Mouse (Mus musculus) lung, adult 2 months (tissue): Measurements from ENCODE around the gene Patj. TPM values are rescaled to one million over a fixed set of nuclear protein-coding genes. Genes with fewer than 3 reads are reported as not detected.

ENCODE experiments used
- DNase-seq: peaks from one replicate; pipeline ENCODE4 v3.0.0; 2022
- H3K4me1 ChIP-seq: fragments of 200-500 bp; 2 replicates; pipeline ENCODE4 v1.6.1; 2011; ENCODE audit warnings: low read length; ENCODE audit not compliant: control insufficient read depth, insufficient read depth
- H3K4me3 ChIP-seq: fragments of 200-500 bp; replicated peaks from 2 replicates; pipeline ENCODE3; 2011; ENCODE audit warnings: low read depth, mild to moderate bottlenecking, control low read depth, low read length; ENCODE audit errors: extremely low read depth
- CTCF ChIP-seq: fragments of 200-500 bp; IDR thresholded peaks from 2 replicates; pipeline ENCODE4 v1.5.1; 2011; ENCODE audit warnings: mild to moderate bottlenecking, low read length, control low read depth; ENCODE audit not compliant: insufficient read depth
- POLR2A ChIP-seq: fragments of 200-500 bp; IDR thresholded peaks from 2 replicates; pipeline ENCODE4 v1.6.1; 2011; ENCODE audit warnings: low read depth, mild to moderate bottlenecking, control low read depth, low read length, borderline replicate concordance; ENCODE audit errors: extremely low read depth
- WGBS: fragments of 180-500 bp; shearing (Covaris S2); methylation state at CpG from one replicate; pipeline ENCODE4 v1.1.7; 2018; 5-methylcytosine and 5-hydroxymethylcytosine counted together
- polyA plus RNA-seq: library from polyadenylated mRNA; depleted of rRNA; stranded (reverse); fragments of >200 nt; gene quantifications from 2 replicates; pipeline ENCODE4 v1.2.3, GENCODE M21; 2012

Patj gene
- polyA plus RNA-seq, 1 experiment = 17.4 TPM

DNA sequence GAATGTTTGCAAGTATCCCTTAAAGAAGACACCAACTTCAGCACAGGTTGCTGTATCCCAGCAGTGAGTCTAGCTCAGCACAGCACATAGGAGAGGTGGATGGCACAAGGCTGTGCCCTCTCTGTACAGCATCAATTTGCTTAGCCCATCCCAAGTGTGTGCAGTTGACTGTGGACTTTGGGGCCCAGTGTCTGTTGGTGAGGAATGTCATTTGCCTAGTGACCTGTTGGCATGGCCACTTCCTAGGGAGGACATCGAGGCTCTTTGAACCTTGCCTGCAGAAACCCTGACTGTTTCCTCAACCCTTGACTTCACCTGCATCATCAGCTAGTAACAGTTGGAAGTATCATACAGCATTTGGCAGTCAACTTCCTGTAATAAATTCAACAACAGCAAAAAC, 270.9 kb downstream of the Patj start:
- no peaks in the 10 kb centered on the region for H3K4me1 ChIP-seq
- WGBS = 44% methylated on average over 1 of the region's 1 CpGs
- no peak for TF ChIP-seq POLR2A
- no peak for TF ChIP-seq CTCF
- no peak overlapping the region for H3K4me3 ChIP-seq
- DNase-seq = no peak

DNA sequence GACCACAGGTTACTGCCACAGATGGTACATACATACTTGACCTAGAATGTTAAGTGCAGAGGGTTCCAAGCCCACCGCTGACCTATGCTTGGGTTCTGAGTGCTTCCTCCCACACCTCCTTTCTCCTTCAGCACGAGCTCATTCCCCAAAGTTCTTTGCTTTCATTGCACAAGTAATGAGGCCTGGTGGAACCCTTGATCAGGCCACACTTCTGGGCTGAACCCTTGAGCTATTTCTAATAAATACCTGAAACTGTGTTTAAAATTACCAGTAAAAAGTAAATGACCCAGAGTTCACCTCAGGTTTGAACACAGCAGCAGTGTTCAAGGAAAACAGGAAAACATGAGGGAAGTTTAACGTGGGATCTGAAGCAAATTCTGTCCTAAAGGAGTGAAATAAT, 271.4 kb downstream of the Patj start:
- TF ChIP-seq CTCF (no peak), POLR2A (no peak)
- Histone ChIP-seq H3K4me3 (no peak overlapping the region), H3K4me1 (no peaks in the 10 kb centered on the region)
- WGBS = 62% methylated on average over 3 of the region's 3 CpGs
- no peak for DNase-seq

DNA sequence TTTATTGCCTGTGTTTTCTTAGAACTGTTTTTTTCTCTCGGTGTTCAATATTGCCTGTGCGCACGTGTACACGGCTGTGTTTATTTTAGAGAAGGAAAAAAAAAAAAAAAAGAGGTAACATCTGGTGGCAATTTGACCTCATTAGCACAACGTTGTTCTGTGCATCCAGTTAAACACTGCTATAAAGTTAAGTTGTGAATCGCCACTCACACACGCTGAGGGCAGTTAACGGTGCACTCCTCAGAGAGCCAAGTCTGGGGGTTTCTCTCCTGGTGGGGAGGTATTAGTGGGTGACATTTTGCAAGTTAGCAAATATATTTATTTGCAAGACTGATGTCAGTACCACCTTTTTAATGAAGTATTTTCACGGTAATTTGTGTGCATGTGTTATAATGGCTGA, 281.9 kb downstream of the Patj start:
- no peak for TF ChIP-seq CTCF
- TF ChIP-seq POLR2A = no peak
- Histone ChIP-seq H3K4me1 (no peaks in the 10 kb centered on the region), H3K4me3 (no peak overlapping the region)
- no peak for DNase-seq
- 64% methylated on average over 9 of the region's 9 CpGs for whole genome bisulfite sequencing

DNA sequence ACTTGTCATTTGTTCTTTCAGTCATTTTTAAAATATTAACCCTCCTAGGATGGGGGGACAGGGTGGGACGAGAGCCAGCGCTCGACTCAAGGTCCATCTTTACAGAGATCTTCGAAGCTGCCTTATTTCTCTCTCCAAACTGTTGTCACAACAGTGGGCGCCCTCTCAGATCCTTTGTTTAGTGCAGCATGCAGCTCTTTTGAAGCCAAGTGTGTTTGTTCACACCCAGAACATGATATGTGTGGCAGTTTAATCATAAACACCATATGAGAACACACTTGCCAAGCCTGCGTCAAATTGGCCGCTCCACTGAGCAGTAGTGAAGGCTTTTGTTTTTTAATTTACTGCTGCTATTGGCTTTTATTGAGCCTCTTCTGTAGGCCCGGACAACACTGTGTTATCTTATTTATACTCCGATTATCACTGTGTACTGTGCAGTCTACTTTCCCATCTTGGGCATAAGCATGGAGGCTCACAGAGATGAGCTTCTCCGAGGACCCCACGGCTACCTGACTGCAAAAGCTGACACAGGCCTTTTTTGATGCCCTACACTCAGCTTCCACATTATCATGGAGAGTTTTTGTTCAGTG, 291.2 kb downstream of the Patj start:
- TF ChIP-seq CTCF (no peak), POLR2A (no peak)
- Histone ChIP-seq H3K4me1 (no peaks in the 10 kb centered on the region), H3K4me3 (no peak overlapping the region)
- WGBS = 92% methylated on average over 11 of the region's 11 CpGs
- DNase-seq = no peak

DNA sequence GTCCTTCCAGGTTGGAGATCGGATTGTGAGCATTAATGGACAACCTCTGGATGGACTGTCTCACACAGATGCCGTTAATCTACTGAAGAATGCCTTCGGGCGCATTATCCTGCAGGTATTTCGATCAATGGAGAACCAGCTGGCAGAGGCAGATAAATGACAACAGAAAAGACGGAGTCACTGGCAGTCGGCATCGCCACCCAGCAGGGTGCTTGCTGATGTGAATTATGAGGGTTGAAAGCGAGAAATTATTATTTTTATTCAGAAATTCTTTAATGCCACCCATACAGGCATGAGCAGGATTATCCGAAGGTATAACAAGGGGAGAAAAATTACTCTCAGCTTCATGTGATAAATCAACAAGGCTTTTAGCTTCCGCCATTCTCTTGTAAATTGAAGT, 292.5 kb downstream of the Patj start:
- H3K4me1 ChIP-seq = no peaks in the 10 kb centered on the region
- H3K4me3 ChIP-seq = no peak overlapping the region
- no peak for DNase-seq
- TF ChIP-seq CTCF = no peak
- TF ChIP-seq POLR2A = no peak
- 91% methylated on average over 11 of the region's 11 CpGs for WGBS

DNA sequence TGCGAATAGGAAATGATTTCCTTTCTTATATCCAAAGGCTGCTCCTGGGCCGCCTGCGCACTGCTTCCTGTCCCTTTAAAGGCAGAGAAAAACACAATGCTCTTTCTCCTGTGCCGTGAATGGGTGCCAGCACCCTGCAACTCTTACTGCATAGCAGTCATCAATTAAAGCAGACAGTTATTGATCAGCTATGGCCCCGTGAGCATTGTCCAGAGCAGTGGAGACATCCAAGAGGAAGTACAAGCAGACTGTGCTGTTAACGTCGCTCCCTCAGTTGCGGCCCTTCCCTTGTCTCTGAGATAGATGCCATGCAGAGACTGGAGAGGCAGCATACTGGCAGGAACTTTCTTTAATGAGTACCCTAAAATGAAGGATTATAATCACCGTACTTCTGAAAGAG, 292.9 kb downstream of the Patj start:
- no peak for DNase-seq
- TF ChIP-seq CTCF (no peak), POLR2A (no peak)
- Histone ChIP-seq H3K4me3 (no peak overlapping the region), H3K4me1 (no peaks in the 10 kb centered on the region)
- WGBS = 75% methylated on average over 9 of the region's 9 CpGs

DNA sequence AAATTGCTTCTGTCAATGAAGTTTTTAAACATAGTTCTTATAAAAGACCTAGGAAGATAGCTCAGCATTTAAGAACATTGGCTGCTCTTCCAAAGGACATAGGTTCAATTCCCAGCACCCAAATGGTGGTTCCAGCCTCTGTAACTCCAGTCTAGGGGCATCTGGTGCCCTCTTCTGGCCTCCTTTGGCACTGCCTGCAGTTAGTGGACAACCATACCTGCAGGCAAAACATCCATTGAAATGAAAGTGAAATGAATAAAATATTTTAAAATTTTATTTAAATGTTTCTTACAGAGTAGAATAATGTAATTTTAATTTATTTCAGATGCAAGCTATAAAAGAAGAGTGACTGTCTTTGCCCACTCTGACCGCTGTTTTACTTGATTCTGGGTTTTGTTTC, 294.4 kb downstream of the Patj start:
- DNase-seq = no peak
- Histone ChIP-seq H3K4me1 (no peaks in the 10 kb centered on the region), H3K4me3 (no peak overlapping the region)
- 100% methylated on average over 1 of the region's 1 CpGs for WGBS
- TF ChIP-seq CTCF (no peak), POLR2A (no peak)

DNA sequence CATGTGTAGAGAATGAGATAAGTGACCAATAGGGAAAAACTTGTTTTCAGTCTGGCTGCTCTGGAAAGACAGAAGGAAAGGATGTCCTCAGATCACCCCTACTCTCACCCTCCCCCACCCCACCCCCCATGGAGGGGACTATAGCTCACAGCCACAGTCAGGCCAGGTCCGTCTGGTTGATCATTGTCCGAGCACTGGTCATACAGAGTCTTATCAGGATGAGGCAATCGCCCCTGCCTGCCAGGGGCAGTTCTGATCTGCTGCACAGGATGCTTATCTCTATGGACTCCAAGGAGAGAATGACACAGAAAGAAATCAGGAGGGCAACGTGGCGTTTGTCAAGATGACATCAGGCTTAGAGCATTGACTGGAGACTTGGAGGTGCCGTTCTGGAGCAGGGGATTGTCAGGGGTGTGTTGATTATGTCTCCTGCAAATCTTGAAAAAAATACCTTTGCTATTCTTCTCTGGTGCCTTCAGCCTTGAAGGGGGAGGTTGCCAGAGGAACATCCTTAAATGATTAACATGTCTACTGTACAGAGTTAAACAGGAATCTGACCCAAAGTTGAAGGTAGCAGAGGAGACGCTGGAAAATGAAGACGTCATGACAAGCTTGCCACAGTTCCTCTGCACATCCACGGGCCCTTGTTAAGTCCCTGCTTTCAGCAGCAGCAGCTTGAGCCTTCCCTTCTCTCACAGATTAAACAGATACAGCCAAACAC, 298.0 kb downstream of the Patj start:
- H3K4me3 ChIP-seq = no peak overlapping the region
- H3K4me1 ChIP-seq = no peaks in the 10 kb centered on the region
- DNase-seq = no peak
- 43% methylated on average over 9 of the region's 9 CpGs for WGBS
- TF ChIP-seq CTCF = no peak
- TF ChIP-seq POLR2A = no peak

DNA sequence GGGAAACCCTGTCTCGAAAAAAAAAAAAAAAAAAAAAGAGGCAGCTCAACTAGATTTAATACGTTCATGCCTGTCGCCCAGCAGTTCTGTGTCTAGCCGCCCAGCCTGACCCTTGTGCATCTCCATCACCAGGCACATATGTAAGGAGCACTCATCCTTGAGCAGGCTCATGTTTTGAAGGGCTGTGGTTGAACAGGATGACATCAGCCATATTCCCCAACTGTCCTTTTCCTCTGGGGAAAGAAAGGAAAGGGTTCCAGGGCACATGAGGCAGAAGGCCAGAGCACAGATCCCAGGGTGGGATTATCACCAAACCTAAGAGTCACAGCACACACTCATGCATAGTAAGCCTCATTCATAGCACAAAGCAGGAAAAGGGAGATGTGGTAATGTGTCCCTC, 302.3 kb downstream of the Patj start:
- Histone ChIP-seq H3K4me3 (no peak overlapping the region), H3K4me1 (no peaks in the 10 kb centered on the region)
- TF ChIP-seq CTCF = no peak
- TF ChIP-seq POLR2A = no peak
- no peak for DNase-seq
- WGBS = 80% methylated on average over 4 of the region's 4 CpGs

DNA sequence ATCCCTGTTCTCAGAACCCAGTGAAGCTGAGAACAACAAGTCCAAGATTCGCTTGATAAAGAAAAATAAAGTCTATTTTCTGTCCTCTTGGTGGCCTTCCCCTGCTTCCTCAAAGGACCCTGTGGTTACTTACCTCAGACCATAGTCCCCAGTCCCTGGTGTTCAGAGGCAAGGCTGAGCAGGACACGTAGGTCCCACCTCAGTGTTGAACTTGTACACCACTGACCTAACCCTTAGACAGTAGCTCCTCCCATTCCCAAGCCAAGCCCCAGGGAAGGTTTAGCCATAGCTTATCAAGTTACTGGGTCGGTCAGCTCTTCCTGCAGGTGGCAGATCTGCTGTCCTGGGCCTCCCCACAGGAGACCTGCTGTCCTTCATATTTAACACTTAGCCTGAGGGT, 303.3 kb downstream of the Patj start:
- Histone ChIP-seq H3K4me3 (no peak overlapping the region), H3K4me1 (no peaks in the 10 kb centered on the region)
- TF ChIP-seq CTCF (no peak), POLR2A (no peak)
- DNase-seq = no peak
- WGBS = 63% methylated on average over 3 of the region's 3 CpGs

DNA sequence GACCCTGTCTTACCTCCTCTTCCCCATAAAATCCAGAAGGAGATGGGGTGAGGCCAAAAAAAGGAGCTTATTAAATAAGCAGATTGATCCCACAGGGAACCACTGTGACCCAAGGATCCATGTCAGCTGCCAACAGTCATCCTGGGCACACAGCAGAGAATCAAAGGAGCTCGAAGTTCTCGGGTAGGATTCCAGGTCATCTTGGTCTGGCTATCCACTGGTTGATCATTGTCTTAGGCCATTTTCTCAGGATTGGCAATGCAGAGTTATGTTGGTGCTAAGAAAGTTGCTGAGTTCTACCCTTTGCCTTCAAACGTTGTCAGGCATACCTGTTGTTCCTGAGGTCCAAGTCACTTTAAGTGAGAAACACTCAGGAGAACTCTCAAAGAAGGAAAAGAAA, 304.6 kb downstream of the Patj start:
- no peak overlapping the region for H3K4me3 ChIP-seq
- H3K4me1 ChIP-seq = no peaks in the 10 kb centered on the region
- DNase-seq = no peak
- 90% methylated on average over 3 of the region's 3 CpGs for WGBS
- no peak for TF ChIP-seq POLR2A
- no peak for TF ChIP-seq CTCF
